Mouse (Mus musculus) ovary, postnatal 36 days (tissue): Measurements from ENCODE around the gene Cux1.

Source experiments
- DNase-seq: peaks from one replicate; pipeline ENCODE4 v3.0.0; 2022; ENCODE audit warnings: low spot score, mixed read lengths

Cux1 gene

DNA sequence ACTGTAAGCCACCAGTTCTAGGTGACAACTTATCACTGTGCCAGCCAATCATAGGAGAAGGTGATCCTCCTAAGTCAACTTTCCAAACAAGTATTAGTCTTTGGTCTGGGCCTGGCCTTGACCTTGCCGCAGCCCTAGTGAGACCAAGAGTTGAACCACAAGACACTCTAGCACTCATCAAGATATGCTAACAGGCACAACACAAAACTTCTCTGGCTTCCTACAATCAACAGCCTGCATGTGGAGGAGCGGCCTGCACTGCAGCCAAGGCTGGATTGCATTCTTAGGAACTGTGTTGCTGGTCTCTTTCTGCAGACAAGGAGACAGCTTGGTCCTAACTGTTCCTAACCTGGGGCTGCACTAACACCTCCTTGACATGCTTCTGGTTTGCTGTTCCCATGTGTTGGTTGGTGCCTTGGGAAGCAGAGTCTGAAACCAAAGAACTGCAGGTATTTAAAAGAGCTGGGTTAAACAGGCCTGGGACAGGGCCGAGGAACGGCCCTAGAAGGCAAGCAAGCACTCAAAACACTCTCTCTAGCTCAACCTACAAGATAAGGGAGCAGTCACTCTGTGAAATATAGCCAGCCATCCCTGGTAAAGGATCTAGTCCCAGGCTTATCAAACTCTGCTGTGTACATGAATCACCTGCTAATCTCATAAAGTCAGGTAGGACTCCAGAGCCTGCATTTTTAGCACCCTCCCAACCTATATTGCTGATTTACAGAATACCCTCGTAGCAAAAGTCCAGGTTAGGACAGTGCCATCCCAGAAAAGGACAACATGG is 27.0 kb downstream of the Cux1 start:
- DNase-seq = peak; percentile 32

DNA sequence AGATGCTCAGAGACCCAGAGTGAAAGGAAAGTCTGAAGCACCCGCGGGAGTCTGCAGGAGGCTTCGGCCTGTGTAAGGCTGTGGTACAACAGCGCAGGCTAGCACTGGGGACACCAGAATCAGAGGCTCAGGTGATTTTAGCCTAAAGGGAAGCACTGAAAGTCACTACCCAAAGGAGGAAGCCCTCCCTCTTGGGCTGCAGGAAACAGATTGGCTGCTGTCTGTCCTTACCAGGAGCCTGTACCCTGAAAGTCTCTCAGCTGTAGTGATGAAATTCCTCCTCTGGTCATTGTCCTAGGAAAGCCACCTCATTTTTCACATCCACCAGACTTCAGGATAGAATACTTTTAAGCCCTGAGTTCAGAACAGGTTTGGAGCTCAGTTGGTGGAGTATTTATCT is 30.5 kb downstream of the Cux1 start:
- no peak for DNase-seq

DNA sequence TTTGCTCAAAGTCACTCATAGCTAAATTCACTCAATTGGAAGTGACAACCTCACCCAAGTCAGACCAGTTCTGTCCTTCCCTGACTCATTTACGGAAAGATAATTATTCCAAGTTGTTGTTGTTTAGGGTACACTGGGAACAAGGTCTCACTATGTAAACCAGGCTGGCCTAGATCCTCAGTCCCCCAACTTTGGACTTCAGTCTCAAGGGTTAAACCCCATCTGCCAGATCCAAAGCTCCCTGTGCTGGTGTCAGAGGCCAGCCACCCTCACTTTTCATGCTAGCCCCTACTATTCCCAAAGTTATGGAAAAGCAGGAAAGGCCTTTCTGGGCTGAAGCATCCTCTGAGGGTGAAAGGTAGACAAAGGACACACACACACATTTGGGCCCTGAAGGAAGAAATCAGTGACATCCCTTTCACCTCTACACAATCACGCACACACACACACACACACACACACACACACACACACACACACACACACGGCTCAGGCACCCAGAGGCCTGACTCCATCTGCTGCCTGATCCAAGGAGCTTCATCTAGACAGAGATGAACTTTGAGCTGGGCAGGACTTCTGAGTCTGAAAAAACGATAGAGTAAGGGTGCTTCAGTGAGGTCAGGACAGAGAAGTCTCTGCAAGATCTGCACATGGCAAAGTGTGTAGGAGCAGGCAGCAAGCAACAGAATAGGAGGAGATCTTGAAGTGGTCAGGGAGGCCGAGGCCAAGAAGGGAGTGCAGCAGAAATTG is 31.1 kb downstream of the Cux1 start:
- DNase-seq = no peak

DNA sequence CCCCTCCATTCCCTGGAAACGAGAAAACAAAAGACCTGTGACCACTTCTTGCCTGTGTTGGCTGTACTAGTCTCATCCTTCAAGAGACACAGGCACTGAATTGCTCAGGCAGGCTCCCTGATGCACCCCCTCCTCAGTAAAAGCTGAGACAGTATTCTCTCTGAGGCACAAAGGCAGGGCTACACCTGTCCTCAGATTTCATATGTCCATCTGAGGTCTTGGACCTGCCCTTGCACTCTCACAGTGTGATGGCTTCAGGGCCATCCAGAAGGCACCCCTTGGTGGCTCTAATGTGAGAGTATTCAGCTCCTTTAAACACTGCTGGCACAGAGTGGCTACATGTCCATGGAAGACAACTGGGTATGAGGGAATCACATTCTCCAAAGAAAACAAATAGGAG is 32.1 kb downstream of the Cux1 start:
- DNase-seq = no peak

DNA sequence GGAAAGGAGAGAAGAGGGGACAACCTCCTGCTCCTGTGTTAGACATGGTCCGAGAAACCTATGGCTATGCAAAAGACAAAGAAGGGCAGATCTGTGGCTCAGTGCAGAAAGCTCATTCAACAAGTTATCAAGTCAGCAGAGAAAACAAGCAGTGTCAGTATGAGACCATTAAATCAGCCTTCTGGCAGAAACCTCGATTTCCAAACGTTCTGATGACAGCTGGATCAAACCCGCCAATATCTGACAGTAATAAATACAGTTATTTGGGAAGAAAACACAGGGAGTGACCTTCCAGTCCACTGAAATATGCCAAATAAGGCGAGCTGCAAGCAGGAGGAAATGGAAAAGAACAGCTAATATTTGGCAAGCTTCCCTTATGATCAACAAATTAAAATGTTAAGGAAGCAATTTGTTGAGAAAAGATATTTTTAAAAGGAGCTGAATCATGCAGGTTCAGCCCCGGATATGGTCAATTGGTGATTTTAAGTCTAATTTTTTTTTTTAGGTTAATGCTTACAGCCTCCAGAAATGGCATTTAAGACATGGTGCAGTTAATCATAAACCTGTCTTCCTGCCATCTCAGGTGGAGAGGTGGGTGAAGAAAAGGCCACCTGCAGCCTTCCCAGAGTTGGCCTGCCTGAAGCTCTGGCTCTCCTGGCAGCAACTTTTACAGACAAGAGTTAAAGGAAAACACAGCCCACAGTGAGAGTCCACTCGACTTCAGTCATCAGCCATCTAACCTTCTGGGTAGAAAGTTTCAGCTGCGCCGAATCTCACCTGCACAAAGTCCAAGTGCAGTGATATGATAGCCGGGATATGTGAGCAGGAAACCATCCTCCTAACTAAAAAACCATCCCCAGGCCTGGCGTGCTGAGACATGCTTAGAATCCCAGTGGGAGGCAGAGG is 33.7 kb downstream of the Cux1 start:
- no peak for DNase-seq

DNA sequence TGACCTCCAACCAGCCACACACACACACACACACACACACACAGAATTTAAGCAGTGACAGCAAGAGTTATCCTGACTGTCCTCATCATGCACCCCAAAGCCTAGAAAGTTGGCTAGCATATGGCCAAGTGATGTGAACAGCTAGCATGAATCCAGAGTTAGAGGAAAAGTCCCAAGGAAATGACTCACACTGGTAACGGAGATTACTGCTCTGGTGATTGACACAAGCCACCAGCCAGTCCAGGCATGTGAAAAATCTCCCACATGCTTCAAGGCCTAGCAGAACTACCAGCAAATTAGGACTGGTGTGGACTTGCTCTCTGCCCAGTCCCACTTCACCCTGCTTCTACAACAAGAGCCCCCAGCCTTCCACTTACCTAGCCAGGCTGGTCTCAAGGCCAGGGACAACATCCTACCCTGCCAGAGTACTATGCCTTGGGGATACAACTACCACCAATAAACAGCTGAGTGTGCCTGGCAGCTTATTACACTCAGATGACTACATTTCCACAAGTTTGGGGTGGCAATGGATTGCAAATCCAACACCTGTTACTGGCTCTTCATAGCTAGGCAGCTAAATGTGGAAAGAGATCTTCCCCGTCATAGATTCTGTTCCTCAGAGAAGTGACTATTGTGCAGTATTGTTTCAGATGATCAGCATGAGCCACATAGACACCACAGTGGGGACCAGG is 35.5 kb downstream of the Cux1 start:
- DNase-seq = no peak

DNA sequence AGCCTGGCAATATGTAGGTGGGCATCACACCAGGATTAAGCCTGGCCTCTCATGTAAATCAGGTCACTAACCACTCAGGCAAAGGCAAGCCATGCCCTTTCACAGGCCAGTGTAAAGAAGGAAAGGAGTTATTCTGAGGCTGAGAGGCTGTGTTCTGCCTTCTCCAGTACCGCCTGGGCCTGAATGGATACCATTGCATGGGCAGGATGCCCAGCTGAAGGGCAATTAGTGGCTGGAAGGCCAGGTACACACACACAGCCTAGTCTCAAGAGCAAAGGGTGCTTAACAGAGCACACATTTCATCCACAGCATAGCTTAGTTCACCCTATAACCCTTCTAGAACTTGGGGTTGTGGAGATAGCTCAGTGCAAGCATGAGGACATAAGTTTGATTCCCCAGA is 36.4 kb downstream of the Cux1 start:
- DNase-seq = no peak

DNA sequence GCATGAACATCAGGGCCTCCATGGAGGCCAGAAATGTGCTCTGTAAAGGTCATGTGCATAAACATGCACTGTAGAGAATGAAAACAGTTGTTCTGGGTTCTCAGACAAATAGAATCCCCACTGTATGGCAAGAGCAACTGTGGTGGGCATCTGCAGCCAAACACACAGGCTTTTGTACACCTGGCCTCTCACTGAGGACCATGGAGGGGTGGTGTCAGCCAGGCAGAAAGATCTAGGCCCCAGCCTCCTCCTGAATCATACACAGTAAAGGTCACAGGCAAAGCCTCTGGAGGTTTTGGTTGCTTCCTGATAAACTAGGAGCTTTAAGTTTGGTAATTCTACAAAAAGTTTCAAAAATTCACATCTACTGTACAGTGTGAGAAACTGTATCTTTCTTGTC is 38.1 kb downstream of the Cux1 start:
- DNase-seq = no peak

DNA sequence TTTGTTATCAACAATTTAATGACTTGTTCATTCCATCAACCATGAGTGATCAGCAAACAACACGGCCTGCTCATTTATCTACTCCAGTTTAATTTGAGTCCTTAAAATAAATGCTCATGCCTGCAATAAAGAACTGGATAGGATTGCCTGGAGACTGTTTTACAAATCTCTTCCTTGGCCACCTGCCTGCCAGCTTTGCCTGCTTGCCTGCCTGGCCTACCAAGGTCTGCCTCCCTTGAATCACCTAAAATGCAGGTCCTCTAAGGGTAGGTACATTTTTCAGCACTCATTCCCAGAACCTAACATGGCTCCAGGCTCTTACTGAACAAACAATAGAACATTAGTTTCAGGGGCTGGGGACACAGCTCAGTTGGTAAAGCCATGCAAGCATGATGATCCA is 39.4 kb downstream of the Cux1 start:
- DNase-seq = no peak

DNA sequence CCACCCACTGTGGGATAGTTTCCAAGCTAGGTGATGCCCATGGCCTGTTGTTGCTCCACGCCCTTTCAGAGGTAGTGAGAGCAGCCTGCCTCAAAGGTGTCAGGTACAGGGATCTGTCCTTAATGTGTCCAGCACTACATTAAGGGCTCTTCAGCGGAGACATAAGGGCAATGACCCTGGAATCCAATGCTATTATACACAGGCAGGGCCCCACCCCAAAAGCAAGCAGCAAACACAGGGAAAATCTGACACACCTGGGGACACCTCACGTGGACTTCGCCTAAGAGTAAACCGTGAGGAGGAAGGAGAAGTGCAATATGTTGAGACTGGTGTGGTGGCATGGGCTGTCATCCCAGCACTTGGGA is 40.8 kb downstream of the Cux1 start:
- DNase-seq = no peak

DNA sequence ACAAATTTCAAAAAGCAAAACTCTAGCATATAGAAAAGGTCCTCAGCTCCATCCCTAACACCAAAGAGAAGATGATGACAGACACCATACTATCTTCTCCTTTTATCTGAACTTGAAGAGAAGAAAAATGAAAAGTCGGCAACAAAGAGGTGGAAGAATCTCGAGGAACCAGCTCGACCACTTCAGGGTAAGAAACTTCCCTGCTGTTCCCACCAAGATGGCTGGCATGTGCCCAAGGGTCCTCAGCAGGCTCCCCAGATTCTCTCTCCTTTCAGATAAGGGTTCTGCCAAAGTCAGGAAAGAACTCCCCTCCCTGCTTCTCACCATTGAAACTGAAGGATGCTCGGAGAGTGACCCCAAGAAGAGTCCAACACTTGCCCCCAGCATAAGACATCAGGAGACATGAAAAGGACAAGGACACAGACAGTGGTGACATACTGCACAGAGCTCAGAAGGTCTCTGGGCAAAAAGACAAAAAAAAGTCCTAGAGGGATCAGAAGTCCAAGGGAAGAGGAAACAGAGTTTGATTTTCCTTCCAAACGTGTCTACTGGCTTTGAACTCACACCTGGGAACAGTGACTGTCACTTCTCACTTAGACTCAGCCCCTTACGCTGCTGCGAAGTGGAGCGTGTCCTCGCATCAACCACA is 41.3 kb downstream of the Cux1 start:
- DNase-seq = no peak

DNA sequence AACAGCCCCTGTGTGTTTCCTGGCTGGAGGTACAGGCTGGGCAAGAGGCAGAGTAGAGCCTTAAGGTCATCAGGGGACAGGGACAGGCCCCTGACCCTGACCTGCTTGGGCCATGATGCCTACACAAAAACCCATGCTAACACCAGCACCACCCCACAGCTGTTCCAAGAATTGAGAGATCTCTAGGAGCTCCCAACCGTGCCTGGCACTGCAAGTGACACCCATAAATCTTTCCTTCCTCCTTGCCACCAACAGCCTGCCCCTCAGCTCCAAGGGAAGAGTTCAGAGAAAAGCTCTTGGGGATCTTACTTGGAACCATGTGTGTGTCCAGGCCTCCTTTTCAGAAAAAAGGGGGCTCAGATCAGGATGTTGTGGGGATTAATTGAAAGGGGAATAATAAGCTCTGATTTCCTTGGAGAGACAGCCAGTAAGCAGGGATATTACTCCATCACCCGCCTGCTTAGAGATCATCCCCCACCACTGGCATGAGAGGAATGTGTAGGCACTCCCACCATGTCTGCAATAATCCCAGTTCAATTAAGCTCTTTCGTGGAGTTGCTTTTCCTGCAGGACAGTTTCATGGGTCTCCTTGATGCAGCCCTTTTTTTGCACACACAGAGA is 44.3 kb downstream of the Cux1 start:
- DNase-seq = no peak

DNA sequence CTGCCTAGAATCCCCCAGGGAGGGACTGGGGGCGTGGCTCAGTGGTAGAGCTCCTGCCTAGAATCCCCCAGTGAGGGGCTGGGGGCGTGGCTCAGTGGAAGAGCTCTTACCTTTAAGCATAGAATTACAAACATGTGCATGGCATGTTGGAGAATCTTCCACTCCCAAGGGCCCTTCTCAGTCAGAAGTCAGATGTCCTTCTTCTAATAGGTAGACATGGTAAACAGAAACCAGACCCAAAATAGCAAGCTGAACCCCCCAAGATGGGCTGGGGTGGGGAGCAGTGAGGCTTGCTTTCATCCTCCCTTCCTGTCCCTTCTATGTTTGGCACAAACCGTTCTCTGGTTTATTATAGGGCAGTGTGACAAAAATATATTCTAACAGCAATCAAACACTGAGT is 45.6 kb downstream of the Cux1 start:
- DNase-seq = no peak

DNA sequence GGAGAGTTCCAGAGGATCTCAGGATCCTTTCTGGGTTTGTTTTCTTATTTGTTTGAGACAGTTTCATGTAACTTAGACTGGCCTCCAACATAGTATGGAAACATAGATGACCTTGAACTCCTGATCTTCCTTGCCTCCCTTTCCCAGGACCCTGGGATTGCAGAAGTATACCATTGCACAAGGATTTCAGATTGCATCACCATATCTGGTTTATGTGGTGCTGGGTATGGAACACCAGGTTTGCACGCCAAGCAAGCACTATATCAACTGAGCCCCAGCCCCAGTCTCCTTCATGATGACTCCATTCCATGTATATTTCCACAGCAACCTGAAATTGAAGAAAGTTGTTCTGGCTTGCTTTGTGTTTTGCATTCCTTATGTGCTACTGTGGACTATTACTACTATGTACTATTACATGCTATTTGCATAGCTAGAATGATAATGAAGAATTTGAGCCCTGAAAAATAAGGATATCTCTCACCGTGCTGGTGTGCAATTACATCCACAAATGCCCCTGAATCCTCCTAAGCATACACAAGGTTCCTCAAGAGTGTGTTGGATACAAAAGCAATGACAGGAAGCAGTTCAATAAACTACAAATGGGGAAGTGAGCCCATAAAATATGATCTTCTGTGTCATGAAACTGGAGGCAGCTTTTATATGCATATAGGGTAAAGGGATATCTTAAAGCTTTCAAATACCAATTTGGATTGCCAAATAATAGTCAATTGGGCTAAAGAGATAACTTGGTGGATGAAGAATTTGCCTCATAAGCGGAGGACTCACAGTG is 48.4 kb downstream of the Cux1 start:
- DNase-seq = no peak

DNA sequence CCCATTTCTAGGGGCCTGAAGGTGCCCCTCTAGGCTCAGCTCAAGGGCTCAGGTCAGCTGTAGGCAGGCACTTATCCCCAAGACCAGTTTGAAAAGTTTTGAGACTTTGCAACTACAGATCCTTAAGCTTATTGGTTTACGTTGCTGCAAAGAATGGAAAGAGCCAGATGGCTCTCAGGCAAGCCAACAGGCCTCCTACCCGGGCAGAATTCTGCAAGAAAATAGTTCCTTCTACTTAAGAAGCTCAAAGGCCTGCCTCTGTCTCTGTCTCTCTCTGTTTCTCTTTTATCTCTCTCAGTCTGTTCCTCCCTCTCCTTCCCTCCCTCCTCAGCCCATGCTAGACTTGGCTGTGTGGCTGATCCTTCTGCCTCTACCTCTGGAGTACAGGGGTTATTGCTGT is 49.8 kb downstream of the Cux1 start:
- DNase-seq = no peak

DNA sequence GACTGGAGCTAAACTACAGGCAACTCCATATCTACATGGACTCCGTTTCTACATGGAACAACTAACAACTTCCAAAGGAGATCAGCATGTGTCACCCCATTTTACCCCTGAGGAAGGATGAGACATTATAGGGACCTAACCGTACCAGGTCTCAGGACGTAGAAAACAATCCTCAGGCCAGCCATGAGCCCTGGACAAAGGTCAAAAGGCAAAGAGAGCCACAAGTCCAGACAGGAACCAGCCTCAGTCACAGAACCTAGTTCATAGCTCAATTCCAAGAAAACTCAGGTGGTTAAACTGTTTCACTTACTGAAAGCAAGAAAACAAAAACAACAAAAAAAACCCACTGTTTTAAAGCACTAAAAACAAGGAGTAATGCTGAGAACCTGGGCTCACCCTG is 50.7 kb downstream of the Cux1 start:
- no peak for DNase-seq

DNA sequence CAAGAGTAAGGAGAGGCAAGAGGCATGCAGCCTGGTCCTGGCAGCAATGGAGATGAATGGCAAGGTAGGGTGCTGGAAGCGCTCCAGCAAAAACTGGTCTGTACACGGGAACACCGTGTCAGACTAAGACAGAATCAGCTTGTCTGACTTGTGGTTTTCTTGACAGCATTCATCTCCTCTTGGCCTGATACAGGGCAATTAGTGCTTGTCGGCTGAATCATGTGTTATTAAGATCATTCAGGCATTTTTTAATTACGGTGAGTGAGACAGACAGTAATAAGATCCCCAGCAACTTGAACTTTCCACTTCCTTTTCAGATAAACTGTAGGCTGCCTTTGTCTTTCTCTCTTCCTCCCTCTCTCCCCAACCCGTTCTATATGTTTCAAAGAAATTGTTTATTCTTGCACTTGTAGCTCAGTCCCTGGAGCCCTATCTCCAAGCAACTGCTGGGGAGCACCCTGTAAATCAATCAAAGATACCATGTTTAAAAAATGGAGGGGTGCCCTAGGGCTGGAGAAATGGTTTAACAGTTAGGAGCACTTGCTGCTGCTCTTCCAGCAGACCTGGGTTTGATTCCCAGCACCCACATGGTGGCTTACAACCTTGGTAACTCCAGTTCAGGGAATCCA is 53.1 kb downstream of the Cux1 start:
- DNase-seq = peak; percentile 16

DNA sequence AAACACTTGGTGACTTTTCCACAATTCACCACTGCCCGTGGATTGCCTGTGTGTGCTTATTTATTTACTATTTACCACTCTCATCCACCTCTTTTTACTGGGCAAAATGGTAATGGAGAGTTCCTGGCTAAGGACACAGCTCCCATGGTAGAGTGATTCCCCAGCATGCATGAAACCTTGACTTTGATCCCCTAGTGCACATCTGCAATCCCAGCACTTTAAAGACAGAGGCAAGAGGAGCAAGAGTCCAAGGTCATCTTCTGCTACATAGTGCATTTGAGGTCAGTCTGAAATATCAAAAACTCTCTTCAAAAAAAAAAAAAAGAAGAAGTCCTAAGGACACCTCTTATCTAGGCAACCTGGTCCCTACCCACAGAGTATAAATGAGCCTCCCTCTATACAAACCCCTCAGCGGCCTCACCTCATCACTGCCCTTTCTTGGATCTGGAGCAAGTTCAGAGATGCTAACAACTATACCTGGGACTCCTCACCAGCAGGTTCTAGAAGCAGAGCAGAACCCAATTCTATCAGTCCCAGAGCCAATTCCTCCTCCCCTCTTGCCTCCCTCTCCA is 55.1 kb downstream of the Cux1 start:
- no peak for DNase-seq

DNA sequence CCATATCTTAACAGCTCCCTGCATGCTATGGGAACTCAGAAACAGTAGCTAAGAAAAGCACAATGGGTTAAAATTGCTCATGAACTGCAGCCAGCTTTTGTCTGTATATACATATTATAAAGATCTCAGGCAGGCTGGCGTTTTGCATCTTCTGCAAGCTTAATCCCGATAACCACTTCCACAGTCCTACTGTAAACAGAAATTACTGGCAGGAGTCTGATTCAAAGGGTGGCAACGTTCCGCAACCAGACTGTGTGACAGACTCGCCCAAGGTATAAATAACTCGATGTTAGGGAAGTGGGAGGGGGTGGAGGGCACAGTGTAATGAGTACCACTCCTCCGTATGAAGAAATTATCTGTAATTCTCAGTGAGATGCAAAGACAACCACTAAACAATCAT is 55.9 kb downstream of the Cux1 start:
- no peak for DNase-seq

DNA sequence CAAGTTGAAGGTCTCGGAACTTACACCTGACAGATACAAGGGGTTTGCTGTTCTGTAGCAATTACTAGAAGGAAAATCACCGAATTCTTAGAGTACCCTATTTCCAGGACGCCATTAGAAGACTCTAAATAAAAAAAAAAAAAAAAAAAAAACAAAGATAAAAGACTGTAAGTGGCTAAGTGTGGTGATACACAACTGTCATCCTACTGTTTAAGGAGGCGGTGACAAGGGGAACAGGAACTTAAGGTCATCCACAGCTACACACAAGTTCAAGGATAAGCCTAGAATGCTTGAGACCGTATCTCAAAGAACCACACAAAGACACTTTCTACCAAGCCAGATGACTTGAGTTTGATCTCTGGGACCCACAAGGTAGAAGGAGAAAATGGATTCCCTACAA is 56.7 kb downstream of the Cux1 start:
- no peak for DNase-seq
